Mouse (Mus musculus): ENCODE measurements around the gene Gm6356. TPM values are rescaled to one million over a fixed set of nuclear protein-coding genes. Genes with fewer than 3 reads are reported as not detected.

The Gm6356 gene
- not detected for polyA plus RNA-seq (2014; fragmentation: Illumina TruSeq; extraction: RNeasy Lipid Tissue Mini Kit (QIAGEN cat#74804); ENCODE audit: low read depth, low replicate concordance)

DNA sequence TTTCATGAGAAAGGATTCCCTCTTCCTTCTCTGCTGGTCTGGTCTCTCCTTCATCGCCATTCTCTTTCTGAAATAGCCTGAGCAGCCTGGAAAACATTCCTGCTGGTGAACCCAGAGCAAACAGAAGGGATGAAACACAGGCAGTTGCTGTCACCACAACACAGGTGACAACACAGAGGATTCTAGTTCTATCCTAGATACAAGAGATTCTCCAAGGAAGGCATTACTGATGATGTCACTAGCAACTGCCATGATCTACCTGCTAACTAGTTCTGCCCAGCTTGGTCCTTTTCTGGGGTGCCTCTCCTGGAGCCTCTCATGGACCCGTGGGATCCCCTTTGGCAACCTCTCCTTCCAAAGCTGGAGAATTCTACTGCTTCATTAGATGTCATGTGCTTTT lies at the start of gene Gm6356:
Gm6356 (minus strand) TSS at position 101 of the 400 bp plus-strand sequence.

Other genes starting within 250 kb of the Gm6356 start
- gene Gm3636, start 231.5 kb downstream of the Gm6356 start, polyA plus RNA-seq (2014; fragmentation: Illumina TruSeq; extraction: RNeasy Lipid Tissue Mini Kit (QIAGEN cat#74804); ENCODE audit: low read depth, low replicate concordance) = 0.89 TPM
- 0.35 TPM for gene Gm8362, start 199.4 kb downstream of the Gm6356 start, polyA plus RNA-seq (2014; fragmentation: Illumina TruSeq; extraction: RNeasy Lipid Tissue Mini Kit (QIAGEN cat#74804); ENCODE audit: low read depth, low replicate concordance)
- not detected for gene Gm3642, start 133.5 kb downstream of the Gm6356 start, polyA plus RNA-seq (2014; fragmentation: Illumina TruSeq; extraction: RNeasy Lipid Tissue Mini Kit (QIAGEN cat#74804); ENCODE audit: low read depth, low replicate concordance)
- 1.1 TPM for gene Gm3667, start 83.9 kb downstream of the Gm6356 start, polyA plus RNA-seq (2014; fragmentation: Illumina TruSeq; extraction: RNeasy Lipid Tissue Mini Kit (QIAGEN cat#74804); ENCODE audit: low read depth, low replicate concordance)
- gene Gm10406, start 53.6 kb upstream of the Gm6356 start, polyA plus RNA-seq (2014; fragmentation: Illumina TruSeq; extraction: RNeasy Lipid Tissue Mini Kit (QIAGEN cat#74804); ENCODE audit: low read depth, low replicate concordance) = not detected
- gene Gm3685, start 71.2 kb upstream of the Gm6356 start, polyA plus RNA-seq (2014; fragmentation: Illumina TruSeq; extraction: RNeasy Lipid Tissue Mini Kit (QIAGEN cat#74804); ENCODE audit: low read depth, low replicate concordance) = not detected
- 1.7 TPM for gene Gm3696, start 126.8 kb upstream of the Gm6356 start, polyA plus RNA-seq (2014; fragmentation: Illumina TruSeq; extraction: RNeasy Lipid Tissue Mini Kit (QIAGEN cat#74804); ENCODE audit: low read depth, low replicate concordance)
- gene Gm6676, start 151.6 kb upstream of the Gm6356 start, polyA plus RNA-seq (2014; fragmentation: Illumina TruSeq; extraction: RNeasy Lipid Tissue Mini Kit (QIAGEN cat#74804); ENCODE audit: low read depth, low replicate concordance) = not detected
- 1.8 TPM for gene Gm3512, start 200.7 kb upstream of the Gm6356 start, polyA plus RNA-seq (2014; fragmentation: Illumina TruSeq; extraction: RNeasy Lipid Tissue Mini Kit (QIAGEN cat#74804); ENCODE audit: low read depth, low replicate concordance)
- gene Gm16434, start 220.7 kb upstream of the Gm6356 start, polyA plus RNA-seq (2014; fragmentation: Illumina TruSeq; extraction: RNeasy Lipid Tissue Mini Kit (QIAGEN cat#74804); ENCODE audit: low read depth, low replicate concordance) = not detected